ENCODE assay signal across 8 mouse cellular contexts in the genomic region with DNA sequence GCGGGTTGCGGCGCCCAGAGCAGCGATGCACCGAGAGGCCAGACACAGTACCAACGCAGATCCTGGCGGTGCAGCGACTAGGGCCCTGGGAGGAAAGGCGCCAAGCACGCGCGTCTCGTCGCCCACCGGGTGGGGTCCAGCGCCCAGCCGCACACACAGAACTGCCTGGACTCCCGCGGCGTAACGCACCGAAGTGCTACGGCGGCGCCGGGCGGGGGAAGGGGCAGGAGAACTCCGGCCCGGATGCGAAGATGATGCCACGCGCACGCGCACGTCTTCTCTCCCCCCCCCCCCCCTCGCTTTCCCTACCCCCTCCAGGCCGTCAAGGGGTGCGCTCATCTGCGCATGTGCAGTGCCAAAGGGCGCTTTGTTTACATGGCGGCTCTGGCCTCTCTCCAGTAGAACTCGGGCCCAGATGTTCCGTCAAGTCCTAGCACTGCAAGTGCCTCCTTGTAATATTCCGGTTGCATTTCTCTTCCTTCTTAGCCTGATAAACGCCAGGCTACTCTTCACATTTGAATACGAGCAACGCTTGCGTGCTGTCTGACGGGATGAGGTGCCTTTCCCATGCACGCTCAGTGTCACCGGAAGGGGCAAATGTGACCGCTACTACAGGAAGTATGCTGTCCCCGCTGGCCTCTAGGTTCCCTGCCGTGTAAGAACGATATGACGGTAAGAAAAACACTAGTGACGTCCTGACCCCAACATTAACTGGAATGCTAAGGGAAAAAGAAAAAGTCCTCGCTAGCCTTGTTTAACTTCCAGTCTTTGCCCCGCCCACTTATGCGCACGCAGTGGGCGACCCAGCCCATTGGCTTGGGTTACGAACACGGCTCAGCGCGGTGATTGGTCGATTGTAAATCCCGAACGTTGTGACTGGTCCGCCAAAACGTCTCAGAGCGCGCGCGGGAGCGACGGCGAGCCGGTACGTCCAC. TPM values are rescaled to one million over a fixed set of nuclear protein-coding genes. Genes with fewer than 3 reads are reported as not detected.
DNase-seq lines count a peak whose midpoint lies in the region; ATAC-seq and TF ChIP-seq lines count a peak whose summit lies in the region.

A gene (minus strand): TSS at position 238 of the 935 bp plus-strand sequence.
A gene (plus strand): TSS at position 348 of the 935 bp plus-strand sequence.

- peak; percentile 97 for DNase-seq in 416B (ENCODE audit: low read depth)
- peak; percentile 97 for DNase-seq in heart, adult 8-10 months (ENCODE audit: low spot score)
- peak; percentile 98 for DNase-seq in kidney, adult 9 months
- peak; percentile 99 for DNase-seq in limb, embryonic 14.5 days (ENCODE audit: low spot score)
- peak; percentile 98 for DNase-seq in midbrain, postnatal 0 days (ENCODE audit: low spot score)
- peak; percentile 89 to 90 for DNase-seq in spleen, postnatal 14 days (ENCODE audit: low spot score in 2 of 2)

- WGBS in bone marrow, adult 2 months: under 1% methylated on average over 77 of the region's 80 CpGs
- under 1% methylated on average over 78 of the region's 80 CpGs for WGBS in embryonic facial prominence, embryonic 15.5 days
- under 1% methylated on average over 58 of the region's 80 CpGs for WGBS in limb, embryonic 14.5 days
- under 1% methylated on average over 58 of the region's 80 CpGs for WGBS in midbrain, postnatal 0 days

- peak within 1 kb of the TSS; percentile 78 for H3K27ac ChIP-seq in bone marrow, adult 2 months (ENCODE audit: control insufficient read depth, insufficient read depth, low read depth, low read length, poor library complexity)
- peak within 1 kb of the TSS; percentile 94 for H3K27ac ChIP-seq in embryonic facial prominence, embryonic 15.5 days (replicated peaks)
- peak within 1 kb of the TSS; percentile 87 for H3K27ac ChIP-seq in limb, embryonic 14.5 days (replicated peaks; ENCODE audit: low read depth, low read length)
- peak within 1 kb of the TSS; percentile 89 for H3K27ac ChIP-seq in midbrain, postnatal 0 days (ENCODE audit: low read depth, low read length)

- peaks cover 4% of the 10 kb centered on the region for H3K4me1 ChIP-seq in bone marrow, adult 2 months (ENCODE audit: control insufficient read depth, insufficient read depth, low read length)
- peaks cover 46% of the 10 kb centered on the region for H3K4me1 ChIP-seq in embryonic facial prominence, embryonic 15.5 days
- H3K4me1 ChIP-seq in limb, embryonic 14.5 days (ENCODE audit: control insufficient read depth, insufficient read depth, low read length): peaks cover 25% of the 10 kb centered on the region
- peaks cover 16% of the 10 kb centered on the region; the same call in 1 of the 2 replicates for H3K4me1 ChIP-seq in midbrain, postnatal 0 days (ENCODE audit: insufficient read depth, low read length)

- H3K4me3 ChIP-seq in bone marrow, adult 2 months (replicated peaks; ENCODE audit: control insufficient read depth, low read depth, low read length): peak within 1 kb of the TSS; percentile 95
- peak within 1 kb of the TSS; percentile 97 for H3K4me3 ChIP-seq in embryonic facial prominence, embryonic 15.5 days (replicated peaks)
- H3K4me3 ChIP-seq in limb, embryonic 14.5 days (replicated peaks; ENCODE audit: low read length): peak within 1 kb of the TSS; percentile 93
- H3K4me3 ChIP-seq in midbrain, postnatal 0 days (ENCODE audit: low read depth, low read length): peak within 1 kb of the TSS; percentile 89

- TF ChIP-seq POLR2A in bone marrow, adult 2 months (IDR thresholded peaks at IDR 0.05; ENCODE audit: borderline replicate concordance, control insufficient read depth, low read depth, low read length): peak; percentile 86; the same call in 1 of the 2 replicates
- TF ChIP-seq POLR2A in limb, embryonic 14.5 days (IDR thresholded peaks at IDR 0.05; ENCODE audit: borderline replicate concordance, extremely low read depth, insufficient read depth, insufficient read length): peak; percentile 71; the same call in 1 of the 2 replicates

- no peaks in the 10 kb centered on the region for H3K9me3 ChIP-seq in embryonic facial prominence, embryonic 15.5 days (replicated peaks)
- H3K9me3 ChIP-seq in limb, embryonic 14.5 days (ENCODE audit: control insufficient read depth, low read length): no peaks in the 10 kb centered on the region
- no peaks in the 10 kb centered on the region for H3K9me3 ChIP-seq in midbrain, postnatal 0 days (ENCODE audit: low read length)

- H3K27me3 ChIP-seq in embryonic facial prominence, embryonic 15.5 days: no peaks in the 10 kb centered on the region
- H3K27me3 ChIP-seq in limb, embryonic 14.5 days (ENCODE audit: control insufficient read depth, insufficient read depth, low read length): no peaks in the 10 kb centered on the region
- no peaks in the 10 kb centered on the region for H3K27me3 ChIP-seq in midbrain, postnatal 0 days (ENCODE audit: insufficient read depth, low read length)

- H3K4me2 ChIP-seq in embryonic facial prominence, embryonic 15.5 days (replicated peaks): peak within 1 kb of the TSS; percentile 83
- H3K4me2 ChIP-seq in limb, embryonic 14.5 days (replicated peaks; ENCODE audit: low read depth, low read length, severe bottlenecking): peak within 1 kb of the TSS; percentile 74
- peak within 1 kb of the TSS; percentile 80 for H3K4me2 ChIP-seq in midbrain, postnatal 0 days (ENCODE audit: low read depth, low read length, poor library complexity, severe bottlenecking)

- H3K9ac ChIP-seq in embryonic facial prominence, embryonic 15.5 days: peak within 1 kb of the TSS; percentile 98
- H3K9ac ChIP-seq in limb, embryonic 14.5 days (ENCODE audit: low read depth, low read length, severe bottlenecking): peak within 1 kb of the TSS; percentile 93
- H3K9ac ChIP-seq in midbrain, postnatal 0 days (replicated peaks; ENCODE audit: low read length, poor library complexity, severe bottlenecking): peak within 1 kb of the TSS; percentile 95

- ATAC-seq in embryonic facial prominence, embryonic 15.5 days (ENCODE audit: insufficient number of reproducible peaks, low FRiP score, low TSS enrichment, low read depth): peak; percentile 95
- peak; percentile 96 for ATAC-seq in limb, embryonic 14.5 days (ENCODE audit: low FRiP score, low read depth)
- ATAC-seq in midbrain, postnatal 0 days (ENCODE audit: low FRiP score): peak; percentile 95

- H3K36me3 ChIP-seq in embryonic facial prominence, embryonic 15.5 days: no peaks in the 10 kb centered on the region
- H3K36me3 ChIP-seq in limb, embryonic 14.5 days (ENCODE audit: control insufficient read depth, insufficient read depth, low read length): no peaks in the 10 kb centered on the region
- H3K36me3 ChIP-seq in midbrain, postnatal 0 days (ENCODE audit: insufficient read depth, low read length): no peaks in the 10 kb centered on the region

- no peak for TF ChIP-seq CTCF in bone marrow, adult 2 months (IDR thresholded peaks at IDR 0.05; ENCODE audit: control insufficient read depth, insufficient read depth, low read length)
- peak; percentile 45 for TF ChIP-seq CTCF in midbrain, postnatal 0 days (IDR thresholded peaks at IDR 0.05)

RNA-seq across cellular contexts. Expression of the first gene that starts in this region (rescaled TPM):
- 6.6 and 17.7 TPM in 2 replicates for polyA plus RNA-seq in bone marrow, adult 2 months (2011; ENCODE audit: insufficient read depth, insufficient read length, low replicate concordance, missing spikeins)
- 37.9 and 39.9 TPM in 2 replicates for polyA plus RNA-seq in embryonic facial prominence, embryonic 15.5 days (2015; fragmentation: Nextera tagmentation; extraction: Ambion mirVana)
- 10 to 100 TPM; 28.6 to 31.8 (median 30.4) TPM for total RNA-seq in heart, adult 8-10 months (2022)
- 40.3 and 44.1 TPM in 2 replicates for polyA plus RNA-seq in limb, embryonic 14.5 days (2012; rRNA removed)
- 44.2 and 49.2 TPM in 2 replicates for polyA plus RNA-seq in limb, embryonic 14.5 days (2014; fragmentation: Nextera tagmentation; extraction: Ambion mirVana)
- total RNA-seq in midbrain, postnatal 0 days (2014; rRNA removed): 145 and 161 TPM in 2 replicates
- 80.8 and 85.2 TPM in 2 replicates for polyA plus RNA-seq in midbrain, postnatal 0 days (2015; fragmentation: Nextera tagmentation; extraction: Ambion mirVana)

RNA-seq across cellular contexts. Expression of the second gene that starts in this region (rescaled TPM):
- polyA plus RNA-seq in bone marrow, adult 2 months (2011; ENCODE audit: insufficient read depth, insufficient read length, low replicate concordance, missing spikeins): 25.6 and 32.8 TPM in 2 replicates
- 23.6 and 25.2 TPM in 2 replicates for polyA plus RNA-seq in embryonic facial prominence, embryonic 15.5 days (2015; fragmentation: Nextera tagmentation; extraction: Ambion mirVana)
- 10 to 100 TPM in 3 of 4 experiments, 1 to 10 TPM in 1; 9.1 to 10.6 (median 10.3) TPM for total RNA-seq in heart, adult 8-10 months (2022)
- 38.5 and 38.8 TPM in 2 replicates for polyA plus RNA-seq in limb, embryonic 14.5 days (2012; rRNA removed)
- 24.3 and 28.2 TPM in 2 replicates for polyA plus RNA-seq in limb, embryonic 14.5 days (2014; fragmentation: Nextera tagmentation; extraction: Ambion mirVana)
- total RNA-seq in midbrain, postnatal 0 days (2014; rRNA removed): 20.2 and 25.4 TPM in 2 replicates
- polyA plus RNA-seq in midbrain, postnatal 0 days (2015; fragmentation: Nextera tagmentation; extraction: Ambion mirVana): 7.1 and 7.3 TPM in 2 replicates

Comparison
In these comparisons a context has a peak if more than half of its experiments do, and no peak if none do; other contexts are left out.
1. Peak in every context shown above with its lines: DNase-seq, ATAC-seq, H3K4me3 ChIP-seq and H3K27ac ChIP-seq.